Mouse (Mus musculus) kidney, adult 11 months (tissue): ENCODE data around the gene Scamp2.

Source experiments
- DNase-seq: peaks from one replicate; pipeline ENCODE4 v3.0.0; 2022

The Scamp2 gene

DNA sequence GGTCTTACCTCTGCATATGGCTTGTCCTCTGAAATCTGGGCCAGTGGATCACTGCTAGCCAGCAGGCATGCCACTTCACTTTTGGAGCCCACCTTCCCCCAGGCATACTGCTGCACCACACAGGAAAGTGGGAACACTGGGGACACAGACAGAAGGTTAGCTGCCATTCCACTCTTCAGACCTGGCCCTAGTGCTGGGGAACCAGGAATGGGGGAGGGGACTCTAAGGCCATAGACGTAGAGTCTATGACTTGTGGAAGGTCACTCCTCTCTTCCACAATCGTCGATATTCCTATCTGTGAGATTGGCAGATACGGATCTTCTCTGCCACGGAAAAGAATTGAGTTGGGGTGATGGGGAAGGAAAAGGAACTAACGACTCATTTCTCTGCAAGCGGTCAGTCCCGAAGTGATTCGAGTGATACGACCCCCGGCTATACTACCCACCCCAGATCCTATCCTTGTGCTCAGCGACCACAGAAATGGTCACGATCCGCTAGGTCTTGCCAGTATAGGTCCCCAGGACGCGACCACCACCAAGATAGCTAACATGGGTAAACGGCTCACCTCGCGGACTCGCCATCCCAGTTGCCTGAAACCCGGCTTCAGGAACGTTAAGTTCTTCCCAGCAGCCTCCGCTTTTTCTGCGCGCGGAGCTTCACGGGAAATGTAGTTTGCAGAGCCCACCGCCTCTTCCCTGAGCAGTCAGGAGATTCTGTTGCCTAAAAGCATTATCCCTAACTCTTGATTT is 8.4 kb upstream of the Scamp2 start, which contains the start of gene Mpi:
Mpi (minus strand) TSS at position 625 of the 749 bp plus-strand sequence.
- peak; percentile 59 for DNase-seq

DNA sequence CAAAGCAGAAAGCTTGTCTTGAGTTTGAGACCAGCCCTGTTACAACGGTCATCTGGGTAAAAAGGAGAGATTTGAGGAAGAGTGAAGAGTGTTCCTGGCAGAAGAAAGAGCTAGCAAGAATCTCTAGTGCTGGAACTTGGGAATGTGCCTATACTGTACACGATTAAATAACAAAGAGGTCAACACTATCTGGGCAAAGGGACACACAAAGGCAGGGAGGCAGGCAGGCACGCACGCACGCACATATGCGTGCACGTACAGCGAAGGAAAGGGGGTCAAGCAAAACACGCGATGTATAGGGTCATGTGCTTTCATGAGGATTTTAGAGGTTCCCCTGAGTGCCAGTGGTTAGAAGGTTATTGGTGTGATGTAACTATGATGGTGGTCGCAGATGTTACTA is 7.6 kb upstream of the Scamp2 start:
- DNase-seq, result no peak

DNA sequence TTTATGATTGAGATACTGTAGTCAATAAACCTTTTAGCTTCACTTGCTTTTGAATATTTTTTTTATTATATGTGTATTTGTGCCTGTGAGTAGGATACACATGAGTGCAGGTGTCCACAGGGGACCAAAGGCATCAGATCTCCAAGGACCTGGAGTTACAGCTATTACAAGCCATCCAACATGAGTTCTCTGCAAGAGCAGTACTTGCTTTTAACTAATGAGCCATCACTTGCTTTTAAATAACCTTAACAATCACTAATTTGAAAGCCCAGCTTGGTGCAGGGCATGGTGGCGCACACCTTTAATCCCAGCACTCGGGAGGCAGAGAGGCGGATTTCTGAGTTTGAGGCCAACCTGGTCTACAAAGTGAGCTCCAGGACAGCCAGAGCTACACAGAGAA is 6.0 kb upstream of the Scamp2 start:
- no peak for DNase-seq

DNA sequence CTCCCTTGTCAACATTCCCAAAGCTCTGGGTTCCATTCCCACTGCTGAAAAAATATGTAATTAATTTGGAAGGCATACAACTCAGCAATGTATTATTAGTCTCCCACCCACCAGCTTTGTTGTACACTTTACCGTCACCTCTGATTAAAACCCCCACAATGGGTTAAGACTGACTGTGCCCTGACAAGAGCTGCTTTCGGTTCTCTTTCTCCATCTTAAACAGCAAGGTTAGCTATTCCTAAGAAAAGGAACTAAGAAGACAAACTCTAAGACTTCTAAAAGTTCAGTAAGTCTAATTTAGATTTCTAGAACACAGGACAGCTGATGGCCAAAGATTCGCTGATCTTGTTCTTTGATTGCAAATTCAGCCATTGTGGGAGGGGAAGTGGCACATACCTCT is 3.5 kb upstream of the Scamp2 start:
- DNase-seq, result no peak

DNA sequence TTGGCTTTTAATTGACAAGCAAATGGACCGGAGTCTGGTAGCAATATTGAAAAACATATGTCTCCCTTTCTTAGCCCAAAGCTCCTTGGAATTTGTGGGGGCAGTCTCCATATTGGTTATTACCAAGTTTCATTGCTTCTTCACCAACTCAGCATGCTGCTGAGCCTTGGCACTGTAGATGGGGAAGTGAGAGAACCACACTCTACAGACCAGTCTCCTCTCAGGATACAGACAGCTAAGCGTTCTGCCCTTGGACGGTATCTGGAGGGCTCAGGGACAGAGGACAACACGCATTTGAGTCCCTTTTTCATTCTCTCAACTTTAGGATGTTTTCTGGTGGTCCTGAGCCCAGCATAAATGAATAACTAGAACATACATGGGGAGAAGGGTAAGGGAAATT is 2.1 kb upstream of the Scamp2 start:
- no peak for DNase-seq

DNA sequence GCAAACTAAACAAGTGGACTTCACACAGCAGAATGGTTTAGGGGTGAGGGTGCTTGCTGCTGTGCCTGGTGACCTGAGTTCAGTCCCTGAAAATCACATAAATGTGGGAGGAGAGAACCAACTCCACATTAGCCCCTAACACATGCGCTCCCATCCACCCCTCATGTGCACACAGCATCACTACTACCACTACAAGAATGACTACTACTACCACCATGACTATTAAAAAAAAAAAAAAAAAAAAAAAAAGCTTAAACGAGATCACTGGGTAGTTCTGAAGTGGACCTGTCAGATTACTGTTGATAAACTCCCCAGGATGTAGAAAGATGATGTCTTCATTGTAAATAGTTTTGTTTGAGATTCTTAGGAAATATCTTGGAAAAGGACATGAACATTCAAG is 1.2 kb upstream of the Scamp2 start:
- DNase-seq, result no peak

DNA sequence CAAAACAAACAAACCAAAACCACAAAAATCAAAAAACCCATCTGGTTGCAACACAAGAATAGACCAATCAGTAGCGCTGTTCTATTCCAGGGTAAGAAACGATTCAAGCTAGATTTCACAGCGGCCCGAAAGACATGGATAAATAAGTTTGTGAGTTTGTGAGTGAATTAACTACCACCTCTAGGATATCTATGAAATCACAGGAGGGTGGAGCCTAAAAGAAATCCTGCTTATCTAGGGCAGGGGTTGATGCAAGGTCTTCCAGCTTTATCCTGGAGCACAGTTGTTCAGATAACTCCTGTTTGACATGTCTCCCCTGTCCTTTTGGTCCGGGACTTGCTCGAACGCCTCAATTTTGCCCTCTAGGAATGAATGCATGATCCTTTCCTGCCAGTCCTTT is 480 bp upstream of the Scamp2 start:
- DNase-seq, result no peak

DNA sequence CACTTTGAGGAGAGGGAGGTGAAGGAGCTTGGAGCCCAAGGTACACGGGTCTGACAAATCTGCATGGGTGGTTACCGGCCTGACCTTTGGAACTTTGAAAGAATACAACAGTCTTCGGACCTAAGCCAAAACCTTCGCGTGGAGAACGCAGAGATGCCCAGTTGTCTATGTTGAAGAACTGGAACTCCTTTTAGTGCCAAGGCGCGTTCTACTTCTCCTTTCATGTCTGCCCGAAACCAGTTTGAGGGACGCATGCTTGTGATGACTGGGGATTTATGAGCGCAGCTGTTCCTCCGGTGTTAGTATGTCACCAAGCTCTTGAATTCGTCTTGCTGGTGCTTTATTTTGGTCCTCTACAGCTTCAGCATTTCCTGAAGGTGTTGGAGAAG is 962 bp downstream of the Scamp2 start:
- DNase-seq, result peak; percentile 75

DNA sequence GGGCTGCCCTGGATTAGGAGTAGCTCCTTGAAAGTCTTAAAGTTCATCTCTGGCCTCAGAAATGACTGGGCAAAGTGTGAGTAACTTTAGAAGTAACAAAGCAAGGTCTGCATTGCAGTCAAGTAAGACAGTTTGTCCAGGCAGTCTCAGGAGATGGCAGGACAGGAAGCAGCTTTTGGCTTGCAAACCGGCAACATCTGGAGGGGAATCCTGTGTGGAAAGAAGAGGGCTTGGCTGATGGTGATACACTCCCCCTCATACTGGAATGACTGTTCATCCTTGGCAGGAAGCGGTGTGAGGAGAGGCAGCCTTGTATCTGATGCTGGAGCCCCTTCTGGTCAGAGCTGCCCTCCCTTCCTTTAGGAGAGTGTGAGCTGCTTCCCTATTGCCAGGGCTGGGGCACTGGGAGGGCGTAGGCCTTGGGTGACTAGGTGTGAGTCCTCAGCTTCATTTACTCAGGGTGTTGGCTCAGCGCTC is 2.2 kb downstream of the Scamp2 start:
- DNase-seq, result peak; percentile 67

DNA sequence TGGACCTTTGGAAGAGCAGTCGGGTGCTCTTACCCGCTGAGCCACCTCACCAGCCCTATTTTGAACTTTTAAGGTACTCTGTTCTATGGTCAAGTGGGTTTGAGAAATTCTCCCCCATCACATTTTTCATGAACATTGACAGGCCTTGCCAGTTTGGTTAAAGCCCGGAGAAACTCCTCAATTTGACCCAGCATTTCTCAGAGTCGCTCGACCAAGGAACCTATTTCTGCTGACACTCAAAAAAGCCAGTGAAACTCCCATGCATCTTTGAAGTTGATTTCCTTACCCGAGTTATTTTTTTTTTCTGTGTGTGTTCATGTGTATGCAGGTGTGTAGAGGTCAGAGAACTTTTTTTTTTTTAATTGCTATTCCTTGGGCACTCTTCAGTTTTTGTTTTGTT is 3.9 kb downstream of the Scamp2 start:
- peak; percentile 80 for DNase-seq

DNA sequence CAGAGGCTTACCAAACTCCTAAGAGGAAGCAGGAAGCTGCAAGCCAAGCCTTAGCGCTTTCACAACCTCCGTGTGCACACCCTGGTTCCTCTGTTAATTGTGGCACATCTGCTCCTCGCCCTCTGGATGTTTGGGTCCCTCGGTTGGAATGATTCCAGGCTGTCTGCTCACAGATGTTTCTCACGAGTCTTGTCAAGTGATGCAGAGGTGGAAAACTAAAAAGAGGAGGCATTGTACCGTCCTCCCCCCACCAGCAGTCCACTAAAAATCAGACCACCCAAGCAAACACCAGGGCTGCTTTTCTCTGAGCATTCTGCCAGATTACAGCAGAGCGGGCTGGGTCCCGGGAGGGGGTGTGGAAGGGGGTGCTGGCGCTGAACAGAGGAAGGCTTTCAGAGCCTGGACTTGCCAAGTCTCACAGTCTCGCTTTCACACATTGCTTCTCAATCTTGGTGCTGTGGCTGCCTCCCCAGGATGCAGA is 5.0 kb downstream of the Scamp2 start:
- peak; percentile 40 for DNase-seq

DNA sequence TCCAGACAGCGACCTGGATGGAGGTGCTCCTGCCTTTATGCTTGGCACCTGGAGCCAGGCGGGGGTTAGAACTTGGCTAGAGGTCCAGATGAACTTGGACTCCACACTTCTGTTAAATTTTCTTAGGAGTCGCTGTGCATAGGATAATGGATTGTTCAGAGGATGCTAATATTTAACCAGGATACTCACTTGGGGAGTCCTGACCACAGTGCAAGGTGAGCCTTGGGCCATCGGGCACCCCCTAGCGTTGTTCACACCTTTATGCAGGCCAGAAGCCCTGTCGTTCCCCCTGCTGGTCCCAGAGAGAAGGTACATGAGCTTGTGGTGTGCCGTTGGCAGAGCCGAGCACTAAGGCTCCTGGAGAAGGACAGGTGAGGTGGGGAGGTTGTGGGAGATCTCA is 6.1 kb downstream of the Scamp2 start:
- peak; percentile 88 for DNase-seq

DNA sequence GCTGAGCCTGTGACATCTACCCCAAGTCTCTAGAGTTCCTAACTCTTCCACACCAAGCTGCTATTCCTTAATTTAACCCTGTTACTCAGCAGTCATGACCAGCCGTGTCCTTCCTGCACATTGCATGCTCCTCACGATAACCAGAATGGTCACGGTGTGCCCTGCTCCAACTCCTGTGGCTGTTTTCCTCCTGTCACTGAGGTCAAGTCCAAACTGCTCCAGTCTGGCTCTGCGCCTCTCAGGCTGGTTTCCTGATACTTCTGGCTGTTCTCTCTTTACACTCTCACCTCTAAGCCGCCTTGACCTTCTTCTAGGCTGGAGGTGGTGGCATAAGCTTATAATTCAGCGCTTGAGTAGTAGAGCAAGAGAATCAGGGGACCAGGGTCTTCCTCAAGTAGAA is 7.8 kb downstream of the Scamp2 start:
- peak; percentile 68 for DNase-seq

DNA sequence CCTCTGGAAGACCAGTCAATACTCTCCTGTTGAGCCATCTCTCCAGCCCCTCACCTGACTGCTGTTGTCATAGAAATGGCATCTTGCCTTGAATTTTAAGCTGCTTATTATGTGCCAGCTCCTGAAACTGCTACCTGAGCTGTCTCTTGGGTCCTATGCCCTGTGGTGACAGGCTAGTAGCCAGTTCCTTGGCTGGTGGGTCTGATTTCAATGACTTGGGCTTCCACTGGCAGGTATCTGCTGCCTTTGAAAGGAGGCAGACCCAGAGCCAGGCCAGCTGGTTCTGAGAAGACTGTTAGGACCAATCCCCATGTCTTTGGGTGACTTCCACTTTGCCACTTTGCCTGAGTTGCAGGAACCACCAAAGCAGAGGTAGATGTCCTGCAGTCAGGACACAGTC is 13.7 kb downstream of the Scamp2 start:
- DNase-seq, result no peak

DNA sequence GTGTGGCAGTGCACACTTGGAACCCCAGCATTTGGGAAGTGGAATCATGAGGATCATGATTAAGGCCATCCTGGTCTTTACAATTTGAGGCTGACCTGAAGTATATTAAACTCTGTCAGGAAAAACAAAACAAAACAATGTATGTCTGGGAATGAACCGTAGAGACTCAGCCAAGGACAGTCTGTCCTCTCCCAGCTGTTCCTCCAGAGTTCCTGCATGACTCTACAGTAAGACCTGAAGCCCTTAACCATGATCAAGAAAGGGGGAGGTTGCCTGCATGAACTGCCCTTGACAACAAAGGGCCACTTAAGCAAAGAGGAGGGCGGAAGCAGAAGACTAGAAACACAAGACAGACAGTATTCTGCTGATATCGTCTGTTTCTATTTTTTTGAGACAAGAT is 14.8 kb downstream of the Scamp2 start:
- no peak for DNase-seq

DNA sequence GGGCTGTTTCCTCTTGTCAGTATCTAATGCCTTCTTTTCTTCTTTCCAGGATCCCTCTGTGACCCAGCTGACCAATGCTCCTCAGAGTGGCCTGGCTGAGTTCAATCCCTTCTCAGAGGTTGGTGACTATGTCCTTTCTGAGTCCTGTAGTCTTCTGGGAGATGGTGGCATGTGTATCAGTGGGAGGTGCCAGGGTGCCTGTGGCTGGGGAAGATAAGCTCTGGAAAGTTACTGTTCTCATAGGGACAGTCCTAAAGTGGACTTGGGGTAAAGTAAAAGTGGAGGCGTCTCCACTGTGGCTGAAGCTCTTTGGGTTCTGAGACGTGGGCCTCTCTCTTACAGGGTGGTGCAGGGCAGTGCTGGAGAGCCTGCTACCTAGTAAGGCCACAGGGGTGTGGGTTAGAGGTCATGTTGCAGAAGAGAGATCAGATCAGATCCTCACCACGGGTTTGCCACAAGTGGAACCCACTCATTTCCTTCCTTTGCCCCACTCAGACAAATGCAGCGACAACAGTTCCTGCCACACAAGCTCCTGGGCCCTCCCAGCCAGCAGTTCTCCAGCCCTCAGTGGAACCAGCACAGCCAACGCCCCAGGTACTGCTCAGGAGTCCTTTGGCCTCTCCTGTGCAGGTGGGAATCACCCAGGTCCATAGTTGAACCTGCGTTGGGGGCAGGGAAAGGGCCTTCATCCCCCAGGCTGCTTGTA is 16.6 kb downstream of the Scamp2 start:
- DNase-seq, result no peak

DNA sequence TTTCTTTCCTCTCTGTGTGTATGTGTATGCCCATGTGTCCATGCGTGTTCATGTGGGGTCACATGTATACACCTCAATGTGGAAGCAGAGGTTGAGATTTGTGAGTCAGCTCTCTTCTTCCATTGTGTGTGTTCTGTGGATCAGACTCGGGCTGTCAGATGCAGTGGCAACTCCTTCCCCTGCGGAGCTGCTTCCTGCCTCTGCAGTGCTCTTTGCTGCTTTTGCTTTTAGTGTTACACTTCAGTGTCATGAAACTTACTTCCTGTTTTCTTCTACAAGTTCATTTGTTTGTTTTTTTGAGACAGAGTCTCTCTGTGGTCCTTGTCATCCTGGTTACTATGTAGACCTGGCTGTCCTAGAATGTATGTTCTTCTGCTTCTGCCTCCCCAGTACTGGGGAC is 24.2 kb downstream of the Scamp2 start:
- no peak for DNase-seq

DNA sequence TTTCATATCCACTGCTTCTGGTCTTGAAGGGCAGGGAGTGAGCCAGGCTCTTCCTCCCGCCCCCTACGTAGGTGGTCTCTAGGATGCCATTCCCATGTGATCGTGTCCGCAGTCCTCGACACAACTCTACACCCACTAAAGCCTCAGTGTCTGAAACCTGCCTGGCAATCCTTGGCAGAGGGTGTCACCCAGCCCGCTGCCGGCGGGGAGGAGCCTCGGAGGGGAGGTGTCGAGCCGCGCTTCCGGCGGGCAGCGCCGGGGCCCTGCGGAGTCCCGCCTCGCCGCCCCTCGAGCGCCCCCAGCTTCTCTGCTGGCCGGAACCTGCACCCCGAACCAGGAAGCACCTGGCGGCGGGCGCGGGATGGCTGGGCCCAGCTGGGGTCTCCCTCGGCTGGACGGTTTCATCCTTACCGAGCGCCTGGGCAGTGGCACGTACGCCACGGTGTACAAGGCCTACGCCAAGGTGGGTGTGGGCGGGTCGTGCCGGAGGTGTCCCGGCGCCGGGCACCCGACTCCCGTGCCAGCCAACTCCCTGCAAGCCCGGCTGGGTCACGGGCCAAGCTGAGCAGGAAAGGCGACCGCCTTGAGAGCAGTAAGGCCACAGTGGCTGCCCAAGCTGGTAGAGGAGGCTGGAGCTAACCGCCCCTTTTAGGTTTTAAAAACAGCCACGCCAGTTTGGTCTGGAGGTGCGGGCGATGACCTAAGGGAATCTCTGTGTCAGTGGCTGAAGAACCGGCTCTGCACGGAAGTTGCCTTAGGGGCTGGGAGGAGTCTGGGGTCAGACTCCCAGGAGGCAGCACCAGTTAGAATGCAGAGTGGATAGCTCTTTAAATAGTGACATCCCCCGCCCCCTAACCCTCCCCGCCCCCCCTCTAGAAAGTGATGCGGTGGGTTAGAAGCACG is 28.7 kb downstream of the Scamp2 start, which contains the start of gene Ulk3:
Ulk3 (plus strand) TSS at position 229 of the 903 bp plus-strand sequence.
- DNase-seq, result peak; percentile 83

DNA sequence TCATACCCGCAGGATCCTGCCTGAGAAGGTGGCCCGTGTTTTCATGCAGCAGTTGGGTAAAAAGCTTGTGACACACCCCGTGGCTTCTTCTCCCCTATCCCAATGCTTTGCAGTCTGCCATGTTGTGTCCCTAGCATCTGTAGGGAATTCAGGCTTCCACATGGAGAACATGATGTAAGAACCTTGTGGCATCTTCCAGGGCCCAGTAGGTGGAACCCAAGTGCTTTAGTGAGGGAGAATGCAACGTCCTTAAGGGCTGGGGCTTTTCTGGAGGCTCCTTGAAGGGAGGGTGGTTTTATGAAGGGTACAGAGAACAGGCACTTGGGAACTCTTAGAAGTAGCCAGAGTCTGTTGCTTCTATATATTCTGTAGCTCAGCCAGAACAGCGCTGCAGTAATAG is 30.0 kb downstream of the Scamp2 start:
- no peak for DNase-seq

DNA sequence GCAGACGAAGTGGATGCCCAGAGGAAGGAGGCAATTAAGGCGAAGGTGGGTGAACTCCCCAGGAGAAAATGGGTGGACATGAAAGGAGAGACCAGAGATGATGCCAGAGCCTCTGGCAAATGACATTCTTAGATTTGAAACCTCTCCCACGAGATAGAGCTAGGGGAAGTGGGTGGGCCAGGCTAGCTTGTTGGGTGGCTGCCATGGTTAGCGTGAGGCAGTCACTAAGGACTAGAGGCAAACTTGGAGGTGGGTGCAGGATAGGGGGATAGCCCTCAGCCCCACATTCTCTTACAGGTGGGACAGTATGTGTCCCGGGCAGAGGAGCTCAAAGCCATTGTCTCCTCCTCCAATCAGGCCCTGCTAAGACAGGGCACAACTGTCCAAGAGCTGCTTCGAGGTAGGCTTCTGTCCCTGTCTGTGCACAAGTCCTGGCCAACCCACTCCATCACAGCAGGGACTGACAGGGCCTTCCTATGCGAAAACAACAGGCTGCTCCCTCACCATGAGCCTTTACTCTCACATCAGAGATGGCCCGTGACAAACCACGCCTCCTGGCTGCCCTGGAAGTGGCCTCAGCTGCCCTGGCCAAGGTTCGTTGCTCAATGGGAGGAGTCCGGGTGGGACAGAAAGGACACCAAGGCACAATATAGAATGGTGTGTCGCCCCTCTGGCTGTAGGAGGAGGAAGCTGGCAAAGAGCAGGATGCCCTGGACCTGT is 32.9 kb downstream of the Scamp2 start:
- DNase-seq, result peak; percentile 86

DNA sequence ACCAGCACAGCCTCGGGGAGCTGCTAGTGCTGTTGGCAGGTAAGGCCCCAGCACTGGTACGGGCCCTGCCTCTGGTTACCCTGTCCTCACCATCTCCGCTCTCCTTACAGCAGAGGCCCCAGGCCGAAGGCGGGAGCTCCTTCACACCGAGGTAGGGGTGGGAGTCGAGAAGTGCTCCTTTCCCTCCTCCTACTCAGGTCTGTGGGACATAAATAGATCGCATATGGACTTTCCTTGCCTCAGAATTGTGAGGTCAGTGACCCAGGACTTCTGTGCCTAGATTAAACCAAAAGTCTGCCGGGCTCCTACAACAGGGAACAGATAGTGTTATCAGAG is 33.4 kb downstream of the Scamp2 start:
- no peak for DNase-seq

DNA sequence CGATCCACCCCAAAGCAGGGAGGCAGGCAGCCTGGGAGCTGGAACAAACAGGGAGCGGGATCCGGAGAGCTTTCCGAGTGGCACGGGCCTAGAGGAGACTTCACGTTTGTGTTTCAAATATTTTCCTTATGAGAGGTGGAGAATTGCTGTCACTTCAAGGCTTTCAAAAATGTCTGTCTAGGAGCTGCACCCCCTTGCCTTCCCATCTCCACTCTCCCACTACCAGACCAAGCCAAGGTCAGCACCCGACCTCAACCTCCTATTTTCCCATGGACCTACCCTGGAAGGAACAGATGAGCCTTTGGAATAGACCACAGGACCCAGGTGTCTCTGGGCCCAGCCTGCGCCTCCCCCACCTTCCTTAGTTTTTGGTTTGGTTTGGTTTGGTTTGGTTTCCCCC is 36.5 kb downstream of the Scamp2 start:
- no peak for DNase-seq

DNA sequence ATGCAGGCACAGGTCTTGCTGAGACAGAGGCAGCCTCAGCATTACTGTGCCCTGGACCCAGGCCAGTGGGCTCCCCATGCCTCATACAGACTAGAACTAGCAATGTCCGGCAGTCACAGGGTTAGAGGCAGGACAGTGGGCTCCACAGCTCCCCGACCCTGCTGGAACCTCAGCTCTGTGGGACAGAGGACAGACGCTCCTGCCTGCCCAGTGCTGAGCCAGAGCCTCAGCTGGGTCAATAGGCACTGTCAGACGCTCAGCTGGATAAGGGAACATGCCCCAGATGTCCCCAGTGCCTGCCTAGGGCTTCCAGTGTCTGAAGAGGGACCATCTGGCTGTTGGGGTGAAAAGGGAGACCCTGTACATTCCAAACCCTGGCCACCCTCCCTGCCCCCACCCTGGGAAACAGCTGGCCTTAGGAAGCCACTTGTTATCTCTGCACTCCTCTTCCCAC is 37.2 kb downstream of the Scamp2 start:
- no peak for DNase-seq
